Mouse (Mus musculus): ENCODE results near the gene Jup. TPM values are rescaled to one million over a fixed set of nuclear protein-coding genes. Genes with fewer than 3 reads are reported as not detected.
"Not testable (repeated sequence)": the region's sequence is repeated elsewhere in the genome, so short reads cannot be mapped to it uniquely, and the experiment has no call there.

The Jup gene
- polyA plus RNA-seq, 1 experiment from 2014 or later, result 309 TPM

GRCm38 (mm10) chr11:100362209-100362978 lies 35.2 kb downstream of the Jup start:
- Histone ChIP-seq H3K9me3 (no peaks in the 10 kb centered on the region), H3K9ac (no peak overlapping the region), H3K4me3 (no peak overlapping the region), H3K27me3 (peaks cover 28% of the 10 kb centered on the region), H3K4me1 (peaks cover 6% of the 10 kb centered on the region), H3K36me3 (no peaks in the 10 kb centered on the region), H3K4me2 (no peak overlapping the region), H3K27ac (no peak overlapping the region)
- WGBS, result 15% methylated on average over 8 of the region's 8 CpGs
- no peak for ATAC-seq (ENCODE audit: insufficient number of reproducible peaks, low FRiP score, low TSS enrichment, low read depth)

- ATAC-seq (ENCODE audit: insufficient number of reproducible peaks, low FRiP score, low TSS enrichment, low read depth); H3K4me2 ChIP-seq; H3K36me3 ChIP-seq; H3K27ac ChIP-seq; H3K4me3 ChIP-seq; H3K9ac ChIP-seq; H3K9me3 ChIP-seq: not testable (repeated sequence)
- peaks cover 13% of the 10 kb centered on the region for H3K4me1 ChIP-seq
- WGBS, result 0% methylated on average over 1 of the region's 13 CpGs
- H3K27me3 ChIP-seq, result peaks cover 41% of the 10 kb centered on the region
These were observed 36.5 kb downstream of the Jup start for GRCm38 (mm10) chr11:100361059-100361458.

GRCm38 (mm10) chr11:100360175-100360574 lies 37.4 kb downstream of the Jup start:
- Histone ChIP-seq H3K4me3 (no peak overlapping the region), H3K9ac (no peak overlapping the region), H3K27me3 (peaks cover 50% of the 10 kb centered on the region), H3K9me3 (no peaks in the 10 kb centered on the region), H3K4me2 (no peak overlapping the region), H3K27ac (no peak overlapping the region), H3K36me3 (no peaks in the 10 kb centered on the region), H3K4me1 (peaks cover 21% of the 10 kb centered on the region)
- 78% methylated on average over 6 of the region's 6 CpGs for WGBS
- no peak for ATAC-seq (ENCODE audit: insufficient number of reproducible peaks, low FRiP score, low TSS enrichment, low read depth)

- no peak overlapping the region for H3K4me3 ChIP-seq
- no peaks in the 10 kb centered on the region for H3K36me3 ChIP-seq
- H3K9me3 ChIP-seq, result no peaks in the 10 kb centered on the region
- 52% methylated on average over 5 of the region's 5 CpGs for WGBS
- no peak for ATAC-seq (ENCODE audit: insufficient number of reproducible peaks, low FRiP score, low TSS enrichment, low read depth)
- H3K4me1 ChIP-seq, result peaks cover 20% of the 10 kb centered on the region
- H3K4me2 ChIP-seq, result no peak overlapping the region
- H3K9ac ChIP-seq, result no peak overlapping the region
- H3K27ac ChIP-seq, result no peak overlapping the region
- H3K27me3 ChIP-seq, result peaks cover 78% of the 10 kb centered on the region
These were observed 40.2 kb downstream of the Jup start for GRCm38 (mm10) chr11:100357408-100357807.

- no peak overlapping the region for H3K9ac ChIP-seq
- peak overlapping the region; percentile 54; the same call in 1 of the 2 replicates for H3K4me3 ChIP-seq
- no peak for ATAC-seq (ENCODE audit: insufficient number of reproducible peaks, low FRiP score, low TSS enrichment, low read depth)
- H3K4me1 ChIP-seq, result peaks cover 20% of the 10 kb centered on the region
- peaks cover 81% of the 10 kb centered on the region for H3K27me3 ChIP-seq
- no peak overlapping the region for H3K27ac ChIP-seq
- H3K36me3 ChIP-seq, result no peaks in the 10 kb centered on the region
- 25% methylated on average over 9 of the region's 9 CpGs for WGBS
- H3K9me3 ChIP-seq, result no peaks in the 10 kb centered on the region
- peak overlapping the region; percentile 99; the same call in 1 of the 2 replicates for H3K4me2 ChIP-seq
These were observed 40.7 kb downstream of the Jup start for GRCm38 (mm10) chr11:100356819-100357211.

- no peak for ATAC-seq (ENCODE audit: insufficient number of reproducible peaks, low FRiP score, low TSS enrichment, low read depth)
- peak within 1 kb of the TSS; percentile 44 for H3K9ac ChIP-seq
- H3K27me3 ChIP-seq, result peaks cover 86% of the 10 kb centered on the region
- H3K4me1 ChIP-seq, result peaks cover 20% of the 10 kb centered on the region
- 2% methylated on average over 49 of the region's 49 CpGs for WGBS
- H3K4me2 ChIP-seq, result peak within 1 kb of the TSS; percentile 99
- no peaks in the 10 kb centered on the region for H3K9me3 ChIP-seq
- H3K27ac ChIP-seq, result no peak within 1 kb of the TSS
- no peaks in the 10 kb centered on the region for H3K36me3 ChIP-seq
- H3K4me3 ChIP-seq, result peak within 1 kb of the TSS; percentile 54
These were observed 41.4 kb downstream of the Jup start, which contains the start of gene Hap1 for GRCm38 (mm10) chr11:100355972-100356818. Gene Hap1, minus strand, starts transcription at chr11:100356128.

- Histone ChIP-seq H3K36me3 (no peaks in the 10 kb centered on the region), H3K9ac (peak overlapping the region; percentile 44), H3K27me3 (peaks cover 86% of the 10 kb centered on the region), H3K4me1 (peaks cover 20% of the 10 kb centered on the region), H3K4me3 (peak overlapping the region; percentile 54), H3K4me2 (peak overlapping the region; percentile 99), H3K9me3 (no peaks in the 10 kb centered on the region), H3K27ac (no peak overlapping the region)
- under 1% methylated on average over 49 of the region's 54 CpGs for WGBS
- no peak for ATAC-seq (ENCODE audit: insufficient number of reproducible peaks, low FRiP score, low TSS enrichment, low read depth)
These were observed 42.2 kb downstream of the Jup start for GRCm38 (mm10) chr11:100355151-100355951.

- Histone ChIP-seq H3K4me3 (no peak overlapping the region), H3K9me3 (no peaks in the 10 kb centered on the region), H3K36me3 (no peaks in the 10 kb centered on the region), H3K27me3 (peaks cover 66% of the 10 kb centered on the region), H3K27ac (no peak overlapping the region), H3K4me1 (peaks cover 20% of the 10 kb centered on the region), H3K4me2 (no peak overlapping the region), H3K9ac (no peak overlapping the region)
- WGBS, result 31% methylated on average over 10 of the region's 10 CpGs
- ATAC-seq (ENCODE audit: insufficient number of reproducible peaks, low FRiP score, low TSS enrichment, low read depth), result no peak
These were observed 45.3 kb downstream of the Jup start for GRCm38 (mm10) chr11:100352076-100352857.

GRCm38 (mm10) chr11:100344269-100344668 lies 53.3 kb downstream of the Jup start:
- Histone ChIP-seq H3K9me3 (no peaks in the 10 kb centered on the region), H3K27me3 (peaks cover 4% of the 10 kb centered on the region; the same call in 1 of the 2 replicates), H3K9ac (no peak overlapping the region), H3K4me1 (no peaks in the 10 kb centered on the region), H3K4me3 (no peak overlapping the region), H3K36me3 (no peaks in the 10 kb centered on the region), H3K4me2 (no peak overlapping the region), H3K27ac (no peak overlapping the region)
- ATAC-seq (ENCODE audit: insufficient number of reproducible peaks, low FRiP score, low TSS enrichment, low read depth), result no peak
- WGBS, result 87% methylated on average over 10 of the region's 10 CpGs

GRCm38 (mm10) chr11:100335731-100336130 lies 61.8 kb downstream of the Jup start:
- Histone ChIP-seq H3K4me3 (no peak overlapping the region), H3K4me2 (no peak overlapping the region), H3K27me3 (no peaks in the 10 kb centered on the region), H3K9me3 (no peaks in the 10 kb centered on the region), H3K9ac (no peak overlapping the region), H3K27ac (no peak overlapping the region), H3K4me1 (no peaks in the 10 kb centered on the region), H3K36me3 (no peaks in the 10 kb centered on the region)
- 47% methylated on average over 3 of the region's 3 CpGs for WGBS
- ATAC-seq (ENCODE audit: insufficient number of reproducible peaks, low FRiP score, low TSS enrichment, low read depth), result no peak

GRCm38 (mm10) chr11:100333944-100334457 lies 63.6 kb downstream of the Jup start, which contains the start of gene Gast:
Gene Gast, plus strand, starts transcription at chr11:100334407.
- Histone ChIP-seq H3K27me3 (no peaks in the 10 kb centered on the region), H3K36me3 (no peaks in the 10 kb centered on the region), H3K9me3 (no peaks in the 10 kb centered on the region), H3K4me3 (no peak within 1 kb of the TSS), H3K4me2 (no peak within 1 kb of the TSS), H3K4me1 (no peaks in the 10 kb centered on the region; the same call in 1 of the 2 replicates), H3K27ac (no peak within 1 kb of the TSS), H3K9ac (no peak within 1 kb of the TSS)
- 66% methylated on average over 6 of the region's 6 CpGs for WGBS
- ATAC-seq (ENCODE audit: insufficient number of reproducible peaks, low FRiP score, low TSS enrichment, low read depth), result no peak
